Mouse (Mus musculus): ENCODE results near the gene 1700022I11Rik. TPM values are rescaled to one million over a fixed set of nuclear protein-coding genes. Genes with fewer than 3 reads are reported as not detected.

1700022I11Rik gene
- polyA plus RNA-seq, 1 experiment from 2014 or later: 1.3 TPM

DNA sequence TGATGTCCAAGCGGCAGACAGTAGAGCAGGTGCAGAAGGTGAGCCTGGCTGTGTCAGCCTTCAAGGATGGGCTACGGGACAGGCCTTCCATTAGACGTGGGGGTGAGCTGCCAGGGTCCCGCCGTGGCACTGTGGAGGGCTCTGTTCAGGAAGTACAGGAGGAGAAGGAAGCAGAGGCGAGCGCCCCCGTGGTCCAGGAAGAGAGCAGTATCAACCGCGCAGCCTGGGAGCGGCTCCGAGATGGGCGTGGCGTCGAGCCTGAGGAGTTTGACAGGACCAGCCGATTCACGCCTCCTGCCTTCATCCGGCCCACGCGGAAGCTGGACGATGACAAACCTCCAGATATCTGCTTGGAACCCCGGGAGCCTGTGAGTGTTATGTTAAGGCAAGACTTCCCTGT lies 35.8 kb upstream of the 1700022I11Rik start:
- WGBS: 5% methylated on average over 22 of the region's 22 CpGs
- Histone ChIP-seq H3K4me3 (ENCODE audit: low read length) (no peak overlapping the region; the same call in 1 of the 2 replicates), H3K9me3 (ENCODE audit: control insufficient read depth, low read length) (no peaks in the 10 kb centered on the region), H3K27me3 (replicated peaks; ENCODE audit: control insufficient read depth, insufficient read depth, low read length) (0 out of 2 replicates have a peak, but pooled peaks cover 2% of the 10 kb centered on the region), H3K4me2 (ENCODE audit: low read length) (peak overlapping the region; percentile 23), H3K36me3 (ENCODE audit: control insufficient read depth, insufficient read depth, low read length) (0 out of 2 replicates have a peak, but pooled peaks cover under 1% of the 10 kb centered on the region), H3K9ac (ENCODE audit: low read depth, low read length) (peak overlapping the region; percentile 43; the same call in 1 of the 2 replicates), H3K4me1 (ENCODE audit: control insufficient read depth, insufficient read depth, low read depth, low read length) (no peaks in the 10 kb centered on the region), H3K27ac (ENCODE audit: low read depth, low read length) (no peak overlapping the region)
- ATAC-seq: peak; percentile 74

DNA sequence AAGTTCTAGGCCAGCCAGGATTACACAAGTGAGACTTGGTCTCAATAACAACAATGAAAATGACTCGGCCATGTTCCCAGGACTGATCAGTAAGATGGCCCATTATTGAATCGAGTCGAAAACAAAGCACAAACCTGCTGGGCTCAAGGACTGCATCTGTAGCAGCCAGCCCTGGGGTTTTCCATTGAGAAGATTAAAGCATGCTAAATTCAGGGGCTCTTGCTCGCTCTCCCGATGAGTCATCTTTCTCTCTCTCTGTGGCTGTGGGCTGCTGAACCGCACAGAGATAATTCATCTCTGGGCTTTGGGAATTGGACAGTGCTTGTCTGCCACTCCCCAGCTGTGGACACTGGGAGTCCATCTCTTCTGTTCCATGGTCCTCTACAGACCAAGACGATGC lies 28.0 kb upstream of the 1700022I11Rik start:
- H3K9ac ChIP-seq (ENCODE audit: low read depth, low read length): no peak overlapping the region
- no peak overlapping the region for H3K27ac ChIP-seq (ENCODE audit: low read depth, low read length)
- 63% methylated on average over 7 of the region's 7 CpGs for WGBS
- peaks cover 5% of the 10 kb centered on the region for H3K4me1 ChIP-seq (ENCODE audit: control insufficient read depth, insufficient read depth, low read depth, low read length)
- no peak overlapping the region for H3K4me2 ChIP-seq (ENCODE audit: low read length)
- no peak overlapping the region for H3K4me3 ChIP-seq (ENCODE audit: low read length)
- 0 out of 2 replicates have a peak, but pooled peaks cover 2% of the 10 kb centered on the region for H3K27me3 ChIP-seq (replicated peaks; ENCODE audit: control insufficient read depth, insufficient read depth, low read length)
- H3K9me3 ChIP-seq (ENCODE audit: control insufficient read depth, low read length): no peaks in the 10 kb centered on the region
- ATAC-seq: no peak
- H3K36me3 ChIP-seq (ENCODE audit: control insufficient read depth, insufficient read depth, low read length): peaks cover 17% of the 10 kb centered on the region

DNA sequence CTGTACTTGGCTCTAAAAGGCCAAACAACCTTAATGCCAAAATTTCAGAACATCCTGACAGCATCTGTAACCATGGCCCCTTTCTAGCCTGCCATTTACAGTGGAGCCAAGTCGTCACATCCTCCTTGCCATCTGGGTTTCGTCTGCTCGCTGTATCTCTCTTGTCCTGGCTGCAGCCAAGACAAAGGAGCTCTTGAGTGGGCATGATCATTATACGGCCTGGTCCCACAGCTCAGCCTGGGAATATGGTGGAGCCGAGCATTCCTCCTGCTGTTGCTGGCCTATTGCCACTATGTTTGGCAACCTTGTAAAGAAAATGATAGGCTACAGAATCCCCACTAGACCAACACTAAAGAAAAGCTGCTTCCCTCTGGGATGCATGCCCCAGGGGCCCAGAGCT lies 26.1 kb upstream of the 1700022I11Rik start:
- peak; percentile 13; the same call in 1 of the 2 replicates for ATAC-seq
- no peaks in the 10 kb centered on the region for H3K9me3 ChIP-seq (ENCODE audit: control insufficient read depth, low read length)
- no peak overlapping the region for H3K4me3 ChIP-seq (ENCODE audit: low read length)
- WGBS: 53% methylated on average over 5 of the region's 5 CpGs
- no peak overlapping the region for H3K4me2 ChIP-seq (ENCODE audit: low read length)
- H3K27ac ChIP-seq (ENCODE audit: low read depth, low read length): 0 out of 2 replicates have a peak overlapping the region, but pooled peaks have one; percentile 14
- H3K9ac ChIP-seq (ENCODE audit: low read depth, low read length): no peak overlapping the region
- peaks cover 17% of the 10 kb centered on the region for H3K36me3 ChIP-seq (ENCODE audit: control insufficient read depth, insufficient read depth, low read length)
- H3K4me1 ChIP-seq (ENCODE audit: control insufficient read depth, insufficient read depth, low read depth, low read length): peaks cover 20% of the 10 kb centered on the region
- no peaks in the 10 kb centered on the region for H3K27me3 ChIP-seq (replicated peaks; ENCODE audit: control insufficient read depth, insufficient read depth, low read length)

DNA sequence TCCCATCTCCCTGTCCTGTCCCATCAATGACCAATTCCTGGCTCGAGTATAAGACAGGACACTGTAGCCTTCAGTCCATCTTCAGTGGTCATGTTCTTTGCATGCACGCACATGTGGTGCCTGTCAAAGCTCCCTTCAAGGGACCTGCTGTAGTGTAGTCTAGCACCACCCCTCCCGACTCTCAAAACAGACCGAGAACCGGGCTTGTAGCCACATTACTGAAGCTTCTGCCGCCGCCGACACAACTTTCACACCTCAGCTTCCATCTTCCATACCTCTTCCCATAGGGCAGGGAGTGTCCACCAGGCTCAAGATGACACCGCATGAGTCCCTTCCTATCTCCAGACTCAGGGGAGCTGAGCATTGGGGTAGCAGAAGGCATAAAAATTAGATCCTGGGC lies 25.2 kb upstream of the 1700022I11Rik start:
- Histone ChIP-seq H3K27me3 (replicated peaks; ENCODE audit: control insufficient read depth, insufficient read depth, low read length) (no peaks in the 10 kb centered on the region), H3K27ac (ENCODE audit: low read depth, low read length) (no peak overlapping the region), H3K4me3 (ENCODE audit: low read length) (no peak overlapping the region), H3K9me3 (ENCODE audit: control insufficient read depth, low read length) (no peaks in the 10 kb centered on the region), H3K36me3 (ENCODE audit: control insufficient read depth, insufficient read depth, low read length) (peaks cover 11% of the 10 kb centered on the region), H3K9ac (ENCODE audit: low read depth, low read length) (no peak overlapping the region), H3K4me2 (ENCODE audit: low read length) (no peak overlapping the region), H3K4me1 (ENCODE audit: control insufficient read depth, insufficient read depth, low read depth, low read length) (peaks cover 22% of the 10 kb centered on the region)
- no peak for ATAC-seq
- 85% methylated on average over 9 of the region's 9 CpGs for WGBS

DNA sequence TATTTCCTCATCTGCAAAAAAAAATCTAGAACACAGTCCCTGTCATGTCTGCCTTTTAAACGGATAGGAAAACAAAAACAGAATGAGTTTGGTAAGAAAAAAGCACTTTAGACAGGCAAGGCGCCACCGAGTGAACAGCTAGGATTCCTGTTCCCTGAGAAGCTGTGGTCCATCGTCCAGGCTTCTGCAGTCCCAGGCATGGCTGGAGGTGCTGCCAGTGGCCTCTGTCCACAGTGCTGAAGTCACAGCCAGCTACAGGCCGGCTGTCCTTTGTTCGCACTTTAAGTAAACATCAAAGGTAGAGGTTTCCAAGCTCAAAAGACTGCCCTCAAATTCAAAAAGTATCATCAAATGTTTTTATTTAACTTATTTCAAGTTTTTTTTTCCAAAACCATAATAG lies 24.4 kb upstream of the 1700022I11Rik start:
- Histone ChIP-seq H3K4me3 (ENCODE audit: low read length) (no peak overlapping the region), H3K9me3 (ENCODE audit: control insufficient read depth, low read length) (no peaks in the 10 kb centered on the region), H3K4me1 (ENCODE audit: control insufficient read depth, insufficient read depth, low read depth, low read length) (peaks cover 24% of the 10 kb centered on the region), H3K4me2 (ENCODE audit: low read length) (no peak overlapping the region), H3K36me3 (ENCODE audit: control insufficient read depth, insufficient read depth, low read length) (peaks cover 7% of the 10 kb centered on the region; the same call in 1 of the 2 replicates), H3K27me3 (replicated peaks; ENCODE audit: control insufficient read depth, insufficient read depth, low read length) (no peaks in the 10 kb centered on the region), H3K27ac (ENCODE audit: low read depth, low read length) (no peak overlapping the region), H3K9ac (ENCODE audit: low read depth, low read length) (no peak overlapping the region)
- WGBS: 22% methylated on average over 6 of the region's 6 CpGs
- ATAC-seq: no peak

DNA sequence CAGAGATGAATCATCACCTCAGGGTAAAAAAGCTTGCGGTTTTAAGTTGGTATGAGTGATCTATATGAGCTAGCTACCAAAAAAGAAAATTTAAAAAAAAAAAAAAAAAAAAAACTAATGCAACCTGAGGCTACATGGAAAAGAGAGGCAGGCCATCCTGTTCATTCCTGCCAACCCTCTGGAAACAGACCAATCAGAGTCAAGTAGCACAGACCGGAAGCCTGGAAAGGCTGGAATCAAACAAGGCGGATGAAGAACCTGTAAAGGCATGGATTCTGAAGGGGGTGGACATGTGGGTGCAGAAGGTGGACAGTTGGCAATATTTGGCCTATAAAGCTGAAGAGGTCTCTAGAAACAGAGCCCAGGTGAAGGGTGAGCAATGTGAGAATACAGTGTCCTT lies 24.0 kb upstream of the 1700022I11Rik start:
- ATAC-seq: no peak
- WGBS: 91% methylated on average over 3 of the region's 3 CpGs
- peaks cover 24% of the 10 kb centered on the region for H3K4me1 ChIP-seq (ENCODE audit: control insufficient read depth, insufficient read depth, low read depth, low read length)

DNA sequence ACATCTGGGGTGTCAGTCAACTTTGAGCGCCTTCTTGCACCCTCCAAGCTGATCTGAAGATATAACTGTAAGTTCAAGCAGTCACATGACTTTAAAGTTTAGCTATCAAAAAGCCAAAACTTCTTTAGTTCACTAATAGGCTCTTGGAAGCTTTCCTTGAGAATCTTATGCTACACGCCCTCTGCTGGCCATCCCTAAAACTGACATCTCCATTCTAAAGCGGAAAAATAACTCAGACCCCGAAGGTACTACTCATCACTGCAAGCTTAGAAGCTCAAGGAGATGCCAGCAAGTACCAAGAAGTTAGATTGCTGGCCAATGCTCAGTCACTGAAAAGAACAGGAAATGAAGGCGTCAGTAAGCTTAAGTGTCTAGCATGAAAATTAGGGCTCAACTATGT lies 23.5 kb upstream of the 1700022I11Rik start:
- Histone ChIP-seq H3K27me3 (replicated peaks; ENCODE audit: control insufficient read depth, insufficient read depth, low read length) (no peaks in the 10 kb centered on the region), H3K36me3 (ENCODE audit: control insufficient read depth, insufficient read depth, low read length) (0 out of 2 replicates have a peak, but pooled peaks cover 3% of the 10 kb centered on the region), H3K4me3 (ENCODE audit: low read length) (no peak overlapping the region), H3K4me2 (ENCODE audit: low read length) (peak overlapping the region; percentile 40), H3K9me3 (ENCODE audit: control insufficient read depth, low read length) (no peaks in the 10 kb centered on the region), H3K9ac (ENCODE audit: low read depth, low read length) (no peak overlapping the region), H3K27ac (ENCODE audit: low read depth, low read length) (peak overlapping the region; percentile 81), H3K4me1 (ENCODE audit: control insufficient read depth, insufficient read depth, low read depth, low read length) (peaks cover 26% of the 10 kb centered on the region)
- no peak for ATAC-seq
- WGBS: 3% methylated on average over 5 of the region's 5 CpGs

More for the DNA sequence above, 24.0 kb upstream of the 1700022I11Rik start:
- no peak overlapping the region for H3K4me2 ChIP-seq (ENCODE audit: low read length)
- no peaks in the 10 kb centered on the region for H3K27me3 ChIP-seq (replicated peaks; ENCODE audit: control insufficient read depth, insufficient read depth, low read length)
- H3K27ac ChIP-seq (ENCODE audit: low read depth, low read length): no peak overlapping the region
- no peaks in the 10 kb centered on the region for H3K9me3 ChIP-seq (ENCODE audit: control insufficient read depth, low read length)
- 0 out of 2 replicates have a peak, but pooled peaks cover 4% of the 10 kb centered on the region for H3K36me3 ChIP-seq (ENCODE audit: control insufficient read depth, insufficient read depth, low read length)
- no peak overlapping the region for H3K9ac ChIP-seq (ENCODE audit: low read depth, low read length)
- no peak overlapping the region for H3K4me3 ChIP-seq (ENCODE audit: low read length)

DNA sequence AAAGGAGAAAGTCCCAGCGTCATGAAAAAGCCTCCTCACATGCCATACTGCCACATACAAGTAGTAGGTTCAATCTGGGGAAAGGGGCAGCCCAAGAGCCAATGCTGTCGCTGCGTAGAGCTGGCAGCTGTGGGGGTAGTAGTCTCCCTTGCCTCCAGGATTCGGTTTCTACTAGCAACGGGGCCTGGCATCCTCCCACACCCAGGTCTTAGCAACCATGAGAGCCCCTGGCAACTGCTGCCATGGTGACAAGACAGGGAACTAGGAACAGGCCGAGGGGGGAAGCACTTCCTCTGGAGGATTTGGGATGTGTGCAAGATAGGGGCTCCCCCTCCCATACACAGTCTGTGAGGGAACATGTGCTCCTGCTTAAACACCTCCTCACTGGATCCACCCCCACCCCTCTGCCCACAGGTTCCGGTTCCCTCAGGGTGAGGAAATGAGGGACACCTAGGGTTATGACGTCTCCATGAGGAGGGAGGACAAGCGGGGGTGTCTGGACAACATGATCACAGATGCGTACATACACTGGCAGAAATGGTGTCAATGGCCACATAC lies 22.6 kb upstream of the 1700022I11Rik start:
- H3K27ac ChIP-seq (ENCODE audit: low read depth, low read length): peak overlapping the region; percentile 81
- ATAC-seq: peak; percentile 45
- peak overlapping the region; percentile 41; the same call in 1 of the 2 replicates for H3K9ac ChIP-seq (ENCODE audit: low read depth, low read length)
- no peak overlapping the region for H3K4me3 ChIP-seq (ENCODE audit: low read length)
- no peaks in the 10 kb centered on the region for H3K36me3 ChIP-seq (ENCODE audit: control insufficient read depth, insufficient read depth, low read length)
- peak overlapping the region; percentile 40 for H3K4me2 ChIP-seq (ENCODE audit: low read length)
- no peaks in the 10 kb centered on the region for H3K27me3 ChIP-seq (replicated peaks; ENCODE audit: control insufficient read depth, insufficient read depth, low read length)
- peaks cover 33% of the 10 kb centered on the region for H3K4me1 ChIP-seq (ENCODE audit: control insufficient read depth, insufficient read depth, low read depth, low read length)
- 22% methylated on average over 10 of the region's 10 CpGs for WGBS
- no peaks in the 10 kb centered on the region for H3K9me3 ChIP-seq (ENCODE audit: control insufficient read depth, low read length)

DNA sequence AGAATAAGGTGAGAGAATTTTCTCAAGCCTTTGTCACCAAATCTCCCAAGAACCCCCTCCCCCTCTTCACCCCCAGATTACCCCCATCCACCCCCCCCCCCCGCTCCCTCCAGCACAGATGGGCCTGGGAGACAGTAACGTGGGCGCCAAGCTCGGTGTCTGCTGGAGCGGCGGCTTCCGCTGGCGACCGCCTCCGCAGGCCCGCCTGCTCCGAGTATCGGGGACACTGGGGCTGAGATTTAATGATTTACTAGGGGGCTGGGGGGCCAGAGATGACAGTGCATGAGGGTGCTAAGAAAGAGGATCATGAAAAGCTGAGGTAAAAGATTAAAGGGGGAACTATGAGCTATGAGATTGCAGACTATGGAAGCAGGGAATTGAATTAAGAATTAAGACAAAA lies 20.9 kb upstream of the 1700022I11Rik start:
- H3K27me3 ChIP-seq (replicated peaks; ENCODE audit: control insufficient read depth, insufficient read depth, low read length): no peaks in the 10 kb centered on the region
- 33% methylated on average over 13 of the region's 13 CpGs for WGBS
- no peak overlapping the region for H3K4me2 ChIP-seq (ENCODE audit: low read length)
- peaks cover 50% of the 10 kb centered on the region for H3K4me1 ChIP-seq (ENCODE audit: control insufficient read depth, insufficient read depth, low read depth, low read length)
- no peak overlapping the region for H3K9ac ChIP-seq (ENCODE audit: low read depth, low read length)
- no peaks in the 10 kb centered on the region for H3K9me3 ChIP-seq (ENCODE audit: control insufficient read depth, low read length)
- peak overlapping the region; percentile 74 for H3K27ac ChIP-seq (ENCODE audit: low read depth, low read length)
- no peak for ATAC-seq
- H3K4me3 ChIP-seq (ENCODE audit: low read length): no peak overlapping the region
- no peaks in the 10 kb centered on the region for H3K36me3 ChIP-seq (ENCODE audit: control insufficient read depth, insufficient read depth, low read length)
